Mouse (Mus musculus) fibroblast of lung, adult 2 months (primary cell): Measurements from ENCODE around the gene Arntl2.
"Not testable (repeated sequence)": the region's sequence is repeated elsewhere in the genome, so short reads cannot be mapped to it uniquely, and the experiment has no call there.

Source experiments
- DNase-seq: peaks from one replicate; pipeline ENCODE4 v3.0.0-alpha.2; 2011; ENCODE audit warnings: low read depth

Arntl2 gene

DNA sequence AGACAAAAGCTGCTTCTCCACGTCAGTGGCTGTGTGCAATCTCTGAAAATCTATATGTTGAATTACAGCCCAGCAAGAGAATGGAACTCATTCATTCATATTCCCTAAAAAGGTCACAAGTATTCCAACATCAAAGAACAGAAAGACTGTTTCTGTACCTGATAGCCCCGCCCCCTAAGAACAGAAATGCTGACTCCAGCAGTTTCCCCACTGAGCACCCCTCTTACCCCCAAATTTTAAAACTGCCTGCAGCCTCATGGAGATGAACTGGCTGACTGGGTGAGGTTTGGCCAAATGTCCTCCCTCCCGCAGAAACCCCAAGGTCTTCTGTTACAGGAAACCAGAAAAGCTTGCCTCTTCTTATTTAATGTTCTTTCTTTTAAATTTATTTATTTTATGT is 51.5 kb downstream of the Arntl2 start:
- no peak for DNase-seq

DNA sequence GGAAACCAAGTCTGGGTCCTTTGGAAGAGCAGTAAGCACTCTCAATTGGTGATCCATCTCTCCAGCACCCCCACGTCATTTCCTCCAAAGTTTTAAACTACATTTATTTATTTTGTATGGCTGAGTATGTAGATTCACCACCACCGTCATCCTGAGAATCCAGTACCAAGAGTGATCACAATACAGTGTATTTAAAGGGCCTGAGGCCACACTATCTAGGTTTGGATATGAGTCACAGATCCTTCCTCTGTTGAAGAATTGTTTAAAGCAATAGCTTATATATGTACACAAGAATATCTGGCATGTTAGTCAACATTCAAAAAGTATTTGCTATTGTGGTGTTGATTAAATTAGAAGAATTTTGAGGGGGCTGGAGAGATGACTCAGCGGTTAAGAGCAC is 52.4 kb downstream of the Arntl2 start:
- DNase-seq = no peak

DNA sequence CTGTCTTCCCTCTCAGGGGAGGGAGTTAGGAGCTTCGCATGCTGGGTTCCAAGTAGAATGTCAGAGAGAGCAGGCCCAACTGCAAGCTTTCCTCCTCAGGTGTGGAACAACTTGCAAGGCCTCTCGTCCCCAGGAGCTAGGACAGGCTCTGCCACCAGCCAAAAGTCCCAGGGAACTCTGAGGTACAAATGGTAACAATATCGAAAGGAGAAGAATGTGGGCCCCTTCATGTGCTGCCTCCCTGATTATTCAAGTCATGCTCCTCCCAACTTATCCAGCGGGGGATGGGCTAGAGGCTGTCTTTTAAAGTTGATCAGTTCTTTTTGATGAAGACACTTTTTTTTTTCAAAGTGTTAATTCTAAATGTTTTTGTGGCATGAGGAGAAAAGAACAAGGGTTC is 54.2 kb downstream of the Arntl2 start, which contains the start of gene Smco2:
Gene Smco2 (plus strand): TSS at position 55 of the 400 bp plus-strand sequence.
- no peak for DNase-seq

DNA sequence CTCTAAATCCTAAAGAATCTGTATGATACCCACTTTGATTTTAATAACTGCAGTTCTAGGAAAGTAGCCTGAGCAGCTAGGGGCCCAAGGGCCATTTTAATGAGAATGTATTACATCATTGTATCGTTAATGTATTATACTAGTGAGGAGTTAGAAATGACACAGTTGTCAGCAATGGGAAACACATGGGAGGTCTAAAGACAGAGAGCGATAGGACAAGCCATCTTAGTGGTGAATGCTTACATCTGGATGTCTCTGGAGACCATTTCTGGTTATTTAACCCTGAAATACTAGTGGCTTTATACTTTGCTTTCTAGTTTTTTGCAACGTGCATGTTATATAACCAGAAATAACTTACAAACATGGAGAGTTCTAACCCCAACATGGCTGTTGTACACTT is 56.1 kb downstream of the Arntl2 start:
- DNase-seq = no peak

DNA sequence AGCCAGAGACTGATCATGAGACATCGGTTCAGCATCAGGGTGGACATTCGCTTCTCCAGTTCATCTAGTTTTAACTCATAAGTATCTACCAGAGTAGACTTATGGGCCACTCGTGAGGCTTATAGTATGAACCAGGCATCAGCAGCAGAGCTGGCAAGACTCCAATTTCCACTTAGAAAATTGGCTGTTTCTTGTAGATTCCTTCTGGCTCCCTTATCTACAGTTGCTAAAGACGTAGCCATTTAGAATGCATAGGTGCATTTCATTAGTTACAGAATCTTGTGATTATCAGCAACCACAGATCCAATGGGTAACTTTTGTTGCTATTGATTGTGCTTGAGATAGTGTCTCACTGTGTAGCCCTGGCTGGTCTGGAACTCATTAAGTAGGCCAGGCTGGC is 56.9 kb downstream of the Arntl2 start:
- DNase-seq = no peak

DNA sequence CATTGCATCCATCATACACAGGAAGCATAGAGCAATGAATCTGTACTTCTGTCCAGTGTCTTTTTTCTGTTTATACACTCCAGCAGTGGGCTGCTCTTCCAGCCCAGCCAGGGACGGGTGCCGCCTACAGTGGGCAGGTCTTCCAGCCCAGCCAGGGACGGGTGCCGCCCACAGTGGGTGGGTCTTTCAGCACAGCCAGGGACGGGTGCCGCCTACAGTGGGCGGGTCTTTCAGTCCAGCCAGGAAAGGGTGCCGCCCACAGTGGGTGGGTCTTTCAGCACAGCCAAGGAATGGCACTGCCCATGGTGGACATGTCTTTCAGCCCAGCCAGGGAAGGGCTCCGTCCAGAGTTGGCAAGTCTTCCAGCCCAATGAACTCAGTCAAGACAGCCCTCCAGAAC is 59.3 kb downstream of the Arntl2 start:
- DNase-seq = no peak

DNA sequence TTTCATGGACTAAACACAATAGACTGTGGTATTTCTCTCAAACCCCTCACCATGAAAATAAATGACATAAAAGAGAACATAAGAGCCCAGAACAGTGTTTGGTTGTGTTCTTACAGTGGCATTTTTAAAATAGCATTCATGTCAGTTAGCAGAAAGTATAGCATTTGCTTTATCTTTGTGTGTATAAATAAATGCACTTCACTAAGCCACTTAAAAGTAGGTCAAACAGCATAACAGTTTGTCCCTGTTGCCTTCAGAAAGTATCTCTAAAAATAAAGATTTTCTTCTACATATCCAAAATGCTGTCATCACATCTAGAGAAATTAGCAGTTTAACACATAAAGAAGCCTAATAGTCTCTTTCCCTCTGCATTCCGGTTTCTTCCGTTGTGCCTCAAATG is 61.5 kb downstream of the Arntl2 start:
- no peak for DNase-seq

DNA sequence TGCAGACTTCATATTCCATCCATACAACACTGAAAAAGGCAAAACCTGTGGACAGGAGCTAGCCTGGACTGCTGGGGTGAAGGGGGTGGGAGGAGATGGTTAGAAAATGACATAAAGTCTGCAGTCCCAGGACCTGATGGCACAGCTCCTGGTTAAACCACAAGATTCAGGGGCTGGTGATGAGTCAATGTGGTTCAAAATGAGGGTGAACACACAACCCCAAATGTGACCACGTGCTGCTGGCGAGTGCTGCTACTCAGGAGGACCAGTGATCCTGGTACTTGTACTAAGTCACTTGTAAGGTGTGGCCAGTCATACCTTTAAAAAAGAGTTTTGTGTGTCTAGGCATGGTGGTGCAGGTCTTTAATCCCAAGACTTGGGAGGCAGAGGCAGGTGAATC is 67.3 kb downstream of the Arntl2 start:
- DNase-seq = no peak

DNA sequence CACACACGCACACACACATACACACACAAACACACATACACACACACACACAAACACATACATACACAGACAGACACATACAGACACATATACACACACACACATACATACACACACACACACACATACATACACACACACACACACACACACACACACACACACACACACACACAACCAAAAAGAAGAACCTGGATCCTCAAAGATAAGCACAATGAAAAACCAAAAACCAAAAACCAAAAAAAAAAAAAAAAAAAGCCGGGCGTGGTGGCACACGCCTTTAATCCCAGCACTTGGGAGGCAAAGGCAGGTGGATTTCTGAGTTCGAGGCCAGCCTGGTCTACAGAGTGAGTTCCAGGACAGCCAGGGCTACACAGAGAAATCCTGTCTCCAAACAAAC is 68.5 kb downstream of the Arntl2 start:
- not testable (repeated sequence) for DNase-seq

DNA sequence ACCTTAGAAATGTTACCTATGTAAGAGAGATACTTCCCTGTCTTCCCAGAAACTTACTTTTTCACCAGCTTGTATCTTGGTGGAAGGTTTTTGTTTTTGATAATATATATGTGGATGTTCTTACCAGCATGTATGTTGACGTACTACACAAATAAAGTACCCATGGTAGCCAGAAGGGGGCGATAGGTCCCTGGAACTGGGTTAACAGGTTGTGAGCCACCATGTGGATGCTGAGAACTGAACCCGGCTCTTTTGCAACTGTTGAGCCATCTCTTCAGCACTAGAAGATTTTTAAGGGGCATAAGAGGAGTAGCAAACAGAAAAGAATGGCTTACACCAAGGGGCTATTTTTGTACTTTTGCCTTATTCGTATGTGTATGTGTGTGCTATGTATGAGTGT is 69.8 kb downstream of the Arntl2 start:
- no peak for DNase-seq

DNA sequence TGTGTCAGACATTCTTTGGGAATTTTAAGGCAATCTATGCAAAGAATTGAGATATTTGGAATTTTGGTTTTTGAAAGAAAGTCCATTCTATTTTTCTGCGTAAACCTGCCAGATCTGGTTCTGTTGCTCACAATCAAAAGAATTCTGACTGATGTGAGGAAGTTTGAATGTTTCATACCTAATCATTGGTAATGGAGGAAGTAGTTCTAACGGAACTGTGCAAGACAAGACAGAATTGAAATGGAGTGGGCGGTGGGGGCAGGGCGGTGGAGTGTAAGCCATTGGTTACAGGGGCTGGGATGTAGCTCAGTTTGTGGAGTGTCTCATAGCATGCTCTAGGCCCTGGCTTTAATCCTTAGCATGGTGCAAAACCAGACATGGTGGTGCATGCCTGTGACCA is 76.1 kb downstream of the Arntl2 start:
- no peak for DNase-seq

DNA sequence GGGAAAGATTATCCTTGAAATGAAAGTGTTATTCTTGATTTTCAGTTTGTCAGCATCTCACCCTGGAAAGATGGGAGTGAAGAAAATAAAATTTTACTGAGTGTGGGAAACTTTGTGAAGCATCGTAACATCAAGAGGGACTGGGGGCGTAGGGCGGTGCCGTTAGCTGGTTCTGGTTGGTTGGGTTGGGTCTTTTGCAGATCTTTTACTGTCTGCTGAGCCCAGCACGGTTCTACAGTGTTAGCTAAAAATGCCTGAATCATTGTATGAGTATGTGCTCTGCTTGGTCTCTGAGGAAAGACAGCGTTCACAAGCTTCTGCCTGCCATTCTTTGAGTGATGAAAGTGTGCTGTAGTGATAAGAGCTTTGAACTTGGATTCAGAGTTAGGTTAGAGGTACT is 78.6 kb downstream of the Arntl2 start:
- no peak for DNase-seq

DNA sequence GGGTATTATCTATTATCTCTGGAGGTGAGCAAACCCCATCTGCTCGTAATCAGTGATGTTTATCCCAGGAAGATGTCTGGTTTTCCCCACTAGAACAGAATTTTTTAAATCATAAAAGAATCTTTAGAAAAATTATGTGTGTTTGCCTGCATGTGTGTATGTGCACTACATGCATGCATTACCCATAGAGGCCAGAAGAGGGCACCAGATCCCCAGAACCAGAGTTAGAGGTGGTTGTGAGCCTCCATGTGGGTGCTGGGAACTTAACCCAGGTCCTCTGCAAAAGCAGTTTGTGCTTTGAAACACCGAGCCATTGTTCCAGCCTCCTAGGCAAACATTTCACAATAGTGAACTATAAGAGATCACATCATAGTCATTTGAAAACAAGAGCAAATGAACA is 81.0 kb downstream of the Arntl2 start:
- DNase-seq = no peak

DNA sequence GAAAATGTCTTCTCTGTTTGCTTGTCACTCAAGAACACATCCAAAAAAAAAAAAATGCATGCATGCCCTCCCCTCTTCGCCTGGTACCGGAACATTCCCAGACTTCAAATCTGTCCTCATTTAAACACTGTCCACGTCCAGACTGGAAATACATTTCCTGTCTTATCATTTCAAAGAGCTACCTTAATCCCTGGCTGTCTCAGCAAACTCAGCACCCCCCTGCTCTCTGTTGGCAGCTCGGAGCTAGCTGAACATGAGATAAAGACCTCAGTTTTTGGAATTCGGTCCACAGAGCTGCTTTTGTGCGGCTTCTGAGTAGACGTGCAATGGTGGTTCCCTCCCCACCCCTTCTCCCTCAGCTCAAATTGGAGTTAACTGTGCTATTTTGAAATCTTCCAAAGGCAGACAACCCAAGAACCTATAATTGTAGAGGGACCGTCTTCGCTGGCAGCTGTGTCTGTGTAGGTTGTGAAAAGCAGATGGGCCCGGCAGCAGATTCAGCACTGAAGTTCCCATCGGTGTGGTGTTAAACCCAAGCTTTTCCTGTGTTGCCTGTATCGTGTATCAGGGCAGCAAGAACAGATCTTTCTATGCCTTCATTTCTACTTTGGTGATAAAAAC is 81.7 kb downstream of the Arntl2 start:
- DNase-seq = no peak

DNA sequence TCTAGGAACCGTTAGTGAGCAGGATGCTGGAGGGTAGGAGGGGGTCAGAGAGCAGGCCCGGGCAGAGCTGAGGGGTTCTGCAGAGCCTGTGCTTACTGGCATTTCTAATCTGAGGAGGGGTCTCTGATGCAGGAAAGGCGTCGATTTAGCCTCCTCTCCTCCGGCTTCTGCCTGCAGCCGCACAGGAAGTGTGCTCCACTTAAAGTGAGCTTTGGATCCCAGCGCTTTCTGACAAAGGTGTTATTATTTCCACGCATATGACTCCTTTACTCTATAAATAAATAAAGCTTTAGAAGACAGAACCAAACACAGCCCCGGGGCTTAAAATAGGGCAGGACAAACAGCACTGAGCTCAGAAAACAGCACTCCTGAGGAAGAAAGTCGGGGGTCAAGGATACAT is 83.1 kb downstream of the Arntl2 start:
- DNase-seq = no peak

DNA sequence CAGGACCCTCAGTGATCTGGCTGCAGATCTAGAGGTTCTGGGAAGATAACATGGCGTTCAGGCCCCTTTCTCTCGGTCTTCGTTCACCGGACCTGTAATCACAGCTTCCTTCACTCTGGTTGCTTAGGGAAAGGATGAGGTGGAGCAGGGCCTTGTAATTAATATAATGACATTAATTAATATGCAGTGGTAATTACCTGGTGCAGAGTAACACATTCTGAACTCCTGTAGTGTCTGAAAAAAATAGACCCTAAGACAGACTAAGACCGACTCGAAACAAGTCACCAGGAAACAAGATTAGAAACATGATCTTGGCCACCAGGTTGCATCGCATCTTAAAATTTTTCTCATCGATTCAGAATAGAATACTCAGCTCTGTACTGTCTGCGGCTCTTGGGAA is 84.0 kb downstream of the Arntl2 start:
- no peak for DNase-seq

DNA sequence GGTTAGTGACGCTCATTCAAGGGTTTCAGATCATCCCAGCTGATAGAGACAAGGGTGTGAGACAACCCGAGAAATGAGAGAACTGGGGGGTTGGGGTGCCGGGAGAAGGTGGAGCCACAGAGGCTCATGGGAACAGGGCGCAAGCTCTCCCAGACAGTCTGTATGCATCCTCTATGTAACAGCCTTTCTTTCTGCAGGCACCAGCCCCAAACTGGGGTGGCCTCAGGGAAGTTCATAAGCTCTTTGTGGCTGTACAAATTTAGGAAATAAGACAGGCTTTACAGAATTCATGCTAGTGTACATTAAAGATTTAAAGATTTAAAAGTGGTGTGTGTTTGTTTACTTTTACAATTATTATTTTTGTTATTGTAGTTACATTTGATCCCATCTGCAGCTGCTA is 84.4 kb downstream of the Arntl2 start:
- no peak for DNase-seq

DNA sequence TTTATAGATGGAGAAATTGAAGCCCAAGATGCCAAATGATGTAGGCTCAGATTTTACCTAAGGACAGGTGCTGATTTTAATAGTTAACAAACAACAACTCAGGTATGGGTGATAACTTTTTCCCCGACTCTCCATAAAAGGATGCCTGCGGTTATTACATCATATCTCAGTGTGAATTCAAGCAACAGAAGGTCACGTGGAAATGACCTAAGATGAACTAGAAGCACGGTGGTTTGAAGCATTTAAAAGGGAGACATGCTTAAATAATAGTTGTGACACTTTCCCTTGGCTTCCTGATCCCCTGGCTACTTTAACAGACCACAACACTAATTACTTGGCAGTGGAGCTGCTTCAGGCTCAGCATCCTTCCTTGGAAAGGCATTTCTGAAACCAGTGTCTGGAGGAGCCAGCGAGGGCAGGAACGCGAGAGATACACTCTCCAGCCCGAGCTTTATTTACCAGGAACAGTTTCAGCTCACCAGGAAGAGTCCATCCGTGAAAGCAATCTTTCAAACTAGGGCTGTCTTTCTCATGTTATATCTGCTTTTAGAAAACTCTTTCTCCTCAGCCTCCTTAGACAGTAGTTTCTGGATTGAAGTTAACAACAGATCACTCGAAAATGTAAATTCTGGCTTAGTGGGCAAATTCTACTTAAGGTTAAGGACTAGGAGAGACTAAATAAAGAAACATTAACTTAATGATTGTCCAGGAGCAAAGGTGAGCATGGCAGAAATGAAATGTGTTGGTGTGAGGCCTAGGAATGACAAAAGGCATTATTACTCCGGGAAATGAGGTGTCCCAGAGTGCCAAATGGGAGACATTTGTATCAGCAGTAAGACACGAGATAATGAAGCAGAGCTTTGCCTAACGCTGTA is 86.3 kb downstream of the Arntl2 start:
- DNase-seq = no peak
